Mouse (Mus musculus): Measurements from ENCODE around the gene Plxnb1. TPM values are rescaled to one million over a fixed set of nuclear protein-coding genes. Genes with fewer than 3 reads are reported as not detected.
A peak's percentile ranks its signal among the peaks of the same experiment; 100 is the strongest.

Plxnb1 gene
- 4.9 and 6.3 TPM in 2 replicates for polyA plus RNA-seq (2015; fragmentation: Nextera tagmentation; extraction: Ambion mirVana)

DNA sequence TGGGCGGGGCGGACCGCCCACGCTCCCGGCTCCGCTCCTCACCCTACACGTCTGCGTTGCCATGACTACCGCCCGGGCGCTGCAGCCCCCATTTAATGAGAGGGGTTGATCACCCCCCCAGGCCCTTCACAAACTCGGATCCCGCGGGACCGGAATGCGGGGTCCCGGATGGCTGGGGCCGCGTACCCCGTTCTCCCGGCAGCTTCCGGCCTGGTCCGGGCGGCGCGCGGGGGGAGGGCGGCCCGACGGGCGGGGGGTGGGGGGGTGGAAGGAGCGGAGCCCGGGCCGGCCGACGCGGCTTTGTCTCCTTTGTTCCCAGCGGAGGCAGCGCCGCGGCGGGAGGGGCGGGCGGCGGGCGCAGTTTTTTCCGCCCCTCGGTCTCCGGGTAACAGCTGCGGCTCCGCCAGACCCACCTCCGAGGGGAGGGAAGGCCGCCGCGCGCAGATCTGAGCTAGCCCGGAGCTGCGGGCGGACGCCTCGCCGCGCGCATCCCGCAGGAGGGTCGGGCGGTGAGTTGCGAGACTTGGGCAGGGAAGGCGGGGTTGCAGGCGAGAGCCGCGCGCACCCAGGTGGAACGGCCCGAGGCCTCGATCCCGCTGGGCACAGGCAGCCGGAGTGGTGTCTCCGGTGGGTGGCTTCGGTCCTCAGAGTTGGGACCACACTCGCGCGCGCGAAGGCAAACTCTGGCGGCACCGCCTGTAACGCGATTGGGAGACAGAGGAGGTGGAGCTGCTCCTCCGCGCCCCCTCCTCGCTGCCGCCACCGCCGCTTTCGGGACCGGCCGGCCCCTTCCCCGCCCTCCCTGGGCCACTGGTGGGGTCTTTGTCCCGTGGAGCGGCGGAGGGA, at the start of gene Plxnb1:
Plxnb1 (plus strand) TSS at position 253 of the 846 bp plus-strand sequence.
- Histone ChIP-seq H3K4me3 (ENCODE audit: low read depth, low read length) (peak within 1 kb of the TSS; percentile 59), H3K27ac (ENCODE audit: low read length) (peak within 1 kb of the TSS; percentile 81), H3K36me3 (ENCODE audit: control insufficient read depth, insufficient read depth) (no peaks in the 10 kb centered on the region; the same call in 1 of the 2 replicates), H3K9ac (ENCODE audit: low read depth, low read length) (peak within 1 kb of the TSS; percentile 58), H3K27me3 (ENCODE audit: control insufficient read depth, insufficient read depth, low read depth, low read length) (peaks cover 37% of the 10 kb centered on the region), H3K9me3 (replicated peaks; ENCODE audit: control insufficient read depth, low read length) (no peaks in the 10 kb centered on the region), H3K4me1 (ENCODE audit: control insufficient read depth, low read depth, low read length) (peaks cover 3% of the 10 kb centered on the region), H3K4me2 (ENCODE audit: low read depth, low read length) (peak within 1 kb of the TSS; percentile 62)
- peak; percentile 28 for ATAC-seq (ENCODE audit: low read depth)
- WGBS (ENCODE audit: insufficient replicate concordance), result under 1% methylated on average over 79 of the region's 102 CpGs

DNA sequence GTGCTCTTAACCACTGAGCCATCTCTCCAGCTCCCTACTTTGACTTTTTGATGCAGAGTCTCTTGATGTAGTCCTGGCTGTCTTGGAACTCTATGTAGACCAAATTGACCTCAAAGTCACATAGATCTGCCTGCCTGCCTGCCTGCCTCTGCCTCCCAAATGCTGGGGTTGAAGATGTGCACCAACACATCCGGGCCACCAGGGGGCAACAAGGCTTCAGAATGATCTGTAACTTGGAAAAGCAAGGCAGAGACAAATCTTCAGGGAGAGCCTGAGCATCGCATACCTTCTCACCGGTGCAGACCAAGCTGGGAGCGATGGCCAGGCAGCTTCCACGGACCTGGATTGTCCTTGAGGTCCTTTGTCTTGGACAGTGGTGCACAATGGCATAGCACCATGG, 48.9 kb upstream of the Plxnb1 start:
- Histone ChIP-seq H3K27me3 (ENCODE audit: control insufficient read depth, insufficient read depth, low read depth, low read length) (no peaks in the 10 kb centered on the region), H3K36me3 (ENCODE audit: control insufficient read depth, insufficient read depth) (no peaks in the 10 kb centered on the region), H3K9me3 (replicated peaks; ENCODE audit: control insufficient read depth, low read length) (no peaks in the 10 kb centered on the region), H3K4me2 (ENCODE audit: low read depth, low read length) (no peak overlapping the region), H3K9ac (ENCODE audit: low read depth, low read length) (no peak overlapping the region), H3K4me3 (ENCODE audit: low read depth, low read length) (no peak overlapping the region), H3K4me1 (ENCODE audit: control insufficient read depth, low read depth, low read length) (no peaks in the 10 kb centered on the region), H3K27ac (ENCODE audit: low read length) (no peak overlapping the region)
- WGBS (ENCODE audit: insufficient replicate concordance), result 33% methylated on average over 5 of the region's 5 CpGs
- ATAC-seq (ENCODE audit: low read depth), result no peak

DNA sequence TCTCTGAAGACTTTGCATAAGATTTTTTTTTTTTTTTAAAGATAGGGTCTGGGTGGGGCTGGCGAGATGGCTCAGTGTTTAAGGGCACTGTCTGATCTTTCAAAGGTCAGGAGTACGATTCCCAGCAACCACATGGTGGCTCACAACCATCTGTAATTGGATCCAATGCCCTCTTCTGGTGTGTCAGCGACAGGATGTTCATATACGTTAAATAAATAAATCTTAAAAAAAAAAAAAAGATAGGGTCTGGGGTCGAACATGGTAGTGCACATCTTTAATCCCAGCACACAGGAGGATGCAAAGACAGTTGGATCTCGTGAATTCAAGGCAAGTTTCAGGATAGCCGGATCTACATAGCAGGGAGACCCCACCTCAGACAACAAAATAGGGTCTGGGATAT, 45.9 kb upstream of the Plxnb1 start:
- 57% methylated on average over 7 of the region's 7 CpGs for WGBS (ENCODE audit: insufficient replicate concordance)
- ATAC-seq (ENCODE audit: low read depth), result no peak
- H3K27ac ChIP-seq (ENCODE audit: low read length), result no peak overlapping the region
- no peaks in the 10 kb centered on the region for H3K36me3 ChIP-seq (ENCODE audit: control insufficient read depth, insufficient read depth)
- H3K4me3 ChIP-seq (ENCODE audit: low read depth, low read length), result no peak overlapping the region
- no peak overlapping the region for H3K9ac ChIP-seq (ENCODE audit: low read depth, low read length)
- peaks cover 1% of the 10 kb centered on the region; the same call in 1 of the 2 replicates for H3K4me1 ChIP-seq (ENCODE audit: control insufficient read depth, low read depth, low read length)
- H3K9me3 ChIP-seq (replicated peaks; ENCODE audit: control insufficient read depth, low read length), result no peaks in the 10 kb centered on the region
- H3K27me3 ChIP-seq (ENCODE audit: control insufficient read depth, insufficient read depth, low read depth, low read length), result no peaks in the 10 kb centered on the region
- no peak overlapping the region for H3K4me2 ChIP-seq (ENCODE audit: low read depth, low read length)

DNA sequence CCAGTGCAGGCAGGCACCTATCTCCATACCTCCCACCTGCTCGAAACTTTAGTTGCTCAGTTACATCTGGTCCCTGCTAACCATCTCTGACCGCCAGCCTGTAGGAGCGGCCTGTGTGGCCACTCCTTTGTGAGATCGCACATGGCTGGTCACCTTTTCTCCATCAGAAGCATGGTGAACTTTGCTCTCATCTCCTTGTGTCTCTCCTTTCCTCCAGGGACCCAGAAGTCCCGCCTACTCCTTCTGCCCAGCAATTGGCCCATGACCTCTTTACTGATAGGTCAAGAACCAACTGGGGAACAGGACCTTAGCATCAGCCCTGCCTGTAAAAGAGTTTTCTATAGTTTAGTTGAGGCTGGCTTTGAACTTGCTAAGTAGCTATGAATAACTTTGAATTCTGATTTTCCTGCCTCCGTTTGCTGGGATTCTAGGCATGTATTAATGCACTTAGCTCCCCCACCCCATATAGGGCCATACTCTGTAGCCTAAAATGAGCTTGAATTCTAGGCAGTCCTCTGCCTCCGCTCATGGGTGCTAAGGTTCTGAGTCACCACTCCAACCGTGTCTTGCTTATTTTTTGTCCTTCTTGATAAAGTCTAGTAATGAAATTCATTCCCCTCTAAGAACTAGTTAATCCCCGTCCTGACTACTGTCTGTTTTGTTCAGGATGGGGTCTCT, 45.1 kb upstream of the Plxnb1 start:
- ATAC-seq (ENCODE audit: low read depth), result no peak
- Histone ChIP-seq H3K36me3 (ENCODE audit: control insufficient read depth, insufficient read depth) (no peaks in the 10 kb centered on the region), H3K9me3 (replicated peaks; ENCODE audit: control insufficient read depth, low read length) (no peaks in the 10 kb centered on the region), H3K27ac (ENCODE audit: low read length) (no peak overlapping the region), H3K27me3 (ENCODE audit: control insufficient read depth, insufficient read depth, low read depth, low read length) (no peaks in the 10 kb centered on the region), H3K9ac (ENCODE audit: low read depth, low read length) (no peak overlapping the region), H3K4me1 (ENCODE audit: control insufficient read depth, low read depth, low read length) (peaks cover 9% of the 10 kb centered on the region), H3K4me3 (ENCODE audit: low read depth, low read length) (no peak overlapping the region), H3K4me2 (ENCODE audit: low read depth, low read length) (no peak overlapping the region)
- WGBS (ENCODE audit: insufficient replicate concordance), result 69% methylated on average over 9 of the region's 9 CpGs

DNA sequence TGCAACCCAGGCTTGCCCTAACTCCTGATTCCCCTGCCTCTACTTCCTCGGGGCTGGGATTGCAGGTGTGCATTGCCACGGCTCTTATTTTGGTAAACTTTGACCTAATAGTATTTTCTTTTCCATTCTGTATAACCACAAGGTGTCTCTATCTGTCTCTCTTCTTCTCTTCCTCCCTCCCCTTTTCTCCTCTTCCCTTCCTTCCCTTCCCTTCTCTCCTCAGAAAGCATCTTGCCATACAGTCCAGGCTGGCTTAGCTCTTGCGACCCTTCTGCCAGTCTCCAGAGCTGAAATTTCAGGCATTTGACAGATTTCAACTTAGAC, 44.6 kb upstream of the Plxnb1 start:
- no peak for ATAC-seq (ENCODE audit: low read depth)
- no peak overlapping the region for H3K27ac ChIP-seq (ENCODE audit: low read length)
- 54% methylated on average over 3 of the region's 3 CpGs for WGBS (ENCODE audit: insufficient replicate concordance)
- no peak overlapping the region for H3K4me2 ChIP-seq (ENCODE audit: low read depth, low read length)
- peaks cover 14% of the 10 kb centered on the region for H3K4me1 ChIP-seq (ENCODE audit: control insufficient read depth, low read depth, low read length)
- no peaks in the 10 kb centered on the region for H3K27me3 ChIP-seq (ENCODE audit: control insufficient read depth, insufficient read depth, low read depth, low read length)
- H3K36me3 ChIP-seq (ENCODE audit: control insufficient read depth, insufficient read depth), result no peaks in the 10 kb centered on the region
- no peak overlapping the region for H3K4me3 ChIP-seq (ENCODE audit: low read depth, low read length)
- no peak overlapping the region for H3K9ac ChIP-seq (ENCODE audit: low read depth, low read length)
- H3K9me3 ChIP-seq (replicated peaks; ENCODE audit: control insufficient read depth, low read length), result no peaks in the 10 kb centered on the region

DNA sequence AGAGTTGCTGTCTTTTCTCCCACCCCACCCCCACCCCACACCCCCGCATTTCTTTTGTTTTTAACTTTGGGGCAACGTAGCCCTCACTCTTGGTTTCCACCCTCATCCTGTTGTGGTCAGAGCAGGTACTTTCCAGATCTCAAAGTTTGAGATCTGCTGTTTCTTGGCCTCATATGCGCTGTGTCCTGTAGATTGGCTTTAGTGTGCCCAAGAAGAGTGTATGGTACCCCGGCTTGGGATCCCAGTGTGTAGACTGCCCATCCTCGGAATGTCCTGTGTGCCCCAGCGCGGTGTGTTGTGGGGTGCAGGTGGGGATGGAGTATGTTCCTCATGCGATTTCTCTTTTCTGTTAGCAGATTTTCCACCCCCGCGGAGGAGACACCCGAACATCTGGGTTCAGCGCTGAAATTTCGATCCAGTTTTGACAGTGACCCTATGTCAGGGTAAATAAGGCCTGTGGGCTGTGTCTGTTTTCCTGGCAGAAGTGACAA, 44.1 kb upstream of the Plxnb1 start:
- H3K4me3 ChIP-seq (ENCODE audit: low read depth, low read length), result no peak overlapping the region
- H3K4me2 ChIP-seq (ENCODE audit: low read depth, low read length), result no peak overlapping the region
- peaks cover 14% of the 10 kb centered on the region for H3K4me1 ChIP-seq (ENCODE audit: control insufficient read depth, low read depth, low read length)
- no peaks in the 10 kb centered on the region for H3K9me3 ChIP-seq (replicated peaks; ENCODE audit: control insufficient read depth, low read length)
- no peak overlapping the region for H3K27ac ChIP-seq (ENCODE audit: low read length)
- no peak overlapping the region for H3K9ac ChIP-seq (ENCODE audit: low read depth, low read length)
- H3K36me3 ChIP-seq (ENCODE audit: control insufficient read depth, insufficient read depth), result no peaks in the 10 kb centered on the region
- no peak for ATAC-seq (ENCODE audit: low read depth)
- no peaks in the 10 kb centered on the region for H3K27me3 ChIP-seq (ENCODE audit: control insufficient read depth, insufficient read depth, low read depth, low read length)
- 62% methylated on average over 13 of the region's 13 CpGs for WGBS (ENCODE audit: insufficient replicate concordance)

DNA sequence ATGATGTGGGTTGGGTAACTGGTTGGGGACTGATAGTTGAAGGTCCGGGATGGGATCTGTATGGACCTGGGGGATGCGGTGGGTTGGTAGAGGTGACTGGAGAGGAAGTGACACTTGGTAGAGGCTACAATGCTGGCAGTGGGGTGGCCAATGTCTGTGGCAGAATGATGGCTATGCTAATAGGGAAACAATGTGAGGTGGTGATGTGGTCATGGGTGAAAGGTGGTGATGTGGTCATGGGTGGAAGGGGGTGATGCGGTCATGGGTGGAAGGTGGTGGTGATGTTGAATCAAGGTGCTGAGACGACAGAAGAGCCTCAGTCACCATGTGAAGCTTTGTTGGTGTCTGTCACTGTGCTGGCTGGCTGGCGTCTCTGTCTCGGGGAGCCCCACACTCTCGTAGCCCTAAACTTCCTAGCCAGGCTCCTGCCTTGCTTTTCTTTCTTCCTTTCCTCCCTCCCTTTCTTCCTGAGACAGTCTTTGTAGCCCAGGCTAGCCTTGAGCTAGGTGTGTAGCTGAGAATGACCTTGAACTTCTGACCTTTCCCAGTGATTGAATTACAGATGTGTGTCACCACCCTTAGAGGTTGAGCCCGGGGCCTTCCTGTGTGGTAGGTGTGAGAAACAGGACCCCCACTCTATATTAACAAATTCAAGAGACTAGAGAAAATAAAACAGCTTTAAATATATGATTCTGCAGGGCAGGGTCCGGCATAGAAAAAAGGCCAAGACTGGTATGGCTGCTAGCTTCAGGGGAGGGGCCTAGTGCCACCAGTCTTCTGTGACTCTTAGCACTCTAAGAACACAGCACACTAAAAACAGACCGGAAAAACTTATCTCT, 43.3 kb upstream of the Plxnb1 start:
- 68% methylated on average over 10 of the region's 10 CpGs for WGBS (ENCODE audit: insufficient replicate concordance)
- H3K9ac ChIP-seq (ENCODE audit: low read depth, low read length), result no peak overlapping the region
- H3K27me3 ChIP-seq (ENCODE audit: control insufficient read depth, insufficient read depth, low read depth, low read length), result no peaks in the 10 kb centered on the region
- H3K9me3 ChIP-seq (replicated peaks; ENCODE audit: control insufficient read depth, low read length), result no peaks in the 10 kb centered on the region
- H3K36me3 ChIP-seq (ENCODE audit: control insufficient read depth, insufficient read depth), result no peaks in the 10 kb centered on the region
- no peak for ATAC-seq (ENCODE audit: low read depth)
- no peak overlapping the region for H3K27ac ChIP-seq (ENCODE audit: low read length)
- peaks cover 14% of the 10 kb centered on the region for H3K4me1 ChIP-seq (ENCODE audit: control insufficient read depth, low read depth, low read length)
- no peak overlapping the region for H3K4me3 ChIP-seq (ENCODE audit: low read depth, low read length)
- H3K4me2 ChIP-seq (ENCODE audit: low read depth, low read length), result no peak overlapping the region

DNA sequence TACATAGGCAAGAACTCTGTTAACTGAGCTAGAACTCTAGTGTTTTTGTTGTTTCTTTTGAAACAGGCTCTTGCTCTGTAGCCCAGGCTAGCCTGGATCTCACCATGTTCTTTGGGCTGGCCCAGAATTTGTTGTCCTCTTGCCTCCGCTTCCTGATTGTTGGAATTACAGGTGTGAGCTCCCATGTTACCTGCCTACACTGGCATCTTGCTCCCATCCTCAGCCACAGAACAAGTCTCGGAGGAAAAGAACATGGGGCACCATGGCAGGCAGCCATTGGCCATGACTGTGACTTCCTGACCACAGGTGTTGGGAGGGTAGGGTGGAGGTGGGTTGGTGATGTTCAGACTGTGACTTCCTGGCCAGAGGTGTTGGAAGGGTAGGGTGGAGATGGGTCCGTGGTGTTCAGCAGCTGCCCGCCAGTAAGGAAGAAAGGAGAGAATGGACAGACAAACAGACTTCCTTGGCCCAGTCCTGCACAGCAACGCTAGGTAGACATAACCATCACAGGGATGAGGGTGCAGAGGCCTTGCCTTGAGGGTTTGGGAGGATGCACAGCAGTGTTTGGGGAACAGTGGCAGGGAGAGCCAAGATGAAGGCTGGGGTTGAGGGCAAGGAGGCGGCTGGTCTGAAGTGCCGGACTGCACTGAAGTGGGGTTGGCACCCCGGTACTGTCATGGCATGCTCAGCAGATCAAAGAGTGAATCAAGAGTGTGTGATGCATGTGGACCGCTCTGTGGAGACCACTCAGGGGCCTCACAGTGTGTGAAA, 42.5 kb upstream of the Plxnb1 start:
- no peaks in the 10 kb centered on the region for H3K9me3 ChIP-seq (replicated peaks; ENCODE audit: control insufficient read depth, low read length)
- 78% methylated on average over 9 of the region's 9 CpGs for WGBS (ENCODE audit: insufficient replicate concordance)

More for the DNA sequence above, 42.5 kb upstream of the Plxnb1 start:
- Histone ChIP-seq H3K4me3 (ENCODE audit: low read depth, low read length) (no peak overlapping the region), H3K27ac (ENCODE audit: low read length) (no peak overlapping the region), H3K9ac (ENCODE audit: low read depth, low read length) (no peak overlapping the region), H3K4me1 (ENCODE audit: control insufficient read depth, low read depth, low read length) (peaks cover 14% of the 10 kb centered on the region), H3K36me3 (ENCODE audit: control insufficient read depth, insufficient read depth) (no peaks in the 10 kb centered on the region), H3K27me3 (ENCODE audit: control insufficient read depth, insufficient read depth, low read depth, low read length) (no peaks in the 10 kb centered on the region), H3K4me2 (ENCODE audit: low read depth, low read length) (no peak overlapping the region)
- ATAC-seq (ENCODE audit: low read depth), result no peak

Measured in liver, embryonic 16.5 days (tissue).